Mouse (Mus musculus): Measurements from ENCODE around the gene Slc7a4. TPM values are rescaled to one million over a fixed set of nuclear protein-coding genes. Genes with fewer than 3 reads are reported as not detected.

The Slc7a4 gene
- total RNA-seq, 4 experiments from 2014 or later, result 0.19 to 0.40 TPM; not detected in 2

Other genes with a start within 250 kb of the Slc7a4 start
- gene Snap29, start 177.2 kb downstream of the Slc7a4 start, total RNA-seq (2022), result 10 to 100 TPM; 17.1 to 21.0 (median 18.9) TPM
- gene Pi4ka, start 176.9 kb downstream of the Slc7a4 start, total RNA-seq (2022), result 10 to 100 TPM; 21.0 to 24.0 (median 22.1) TPM
- gene Crkl, start 131.2 kb downstream of the Slc7a4 start, total RNA-seq (2022), result 10 to 100 TPM; 20.9 to 29.2 (median 22.4) TPM
- gene Aifm3, start 93.6 kb downstream of the Slc7a4 start, total RNA-seq (2022), result under 1 TPM; 0.12 to 0.70 (median 0.28) TPM
- 10 to 100 TPM; 20.3 to 26.1 (median 23.5) TPM for gene Lztr1, start 74.5 kb downstream of the Slc7a4 start, total RNA-seq (2022)
- gene Thap7, start 52.1 kb downstream of the Slc7a4 start, total RNA-seq (2022), result 10 to 100 TPM; 13.7 to 16.0 (median 15.1) TPM
- gene Lrrc74b, start 22.0 kb downstream of the Slc7a4 start, total RNA-seq (2022), result 1 to 10 TPM in 3 of 4 experiments, under 1 TPM in 1; 0.85 to 1.9 (median 1.8) TPM
- 10 to 100 TPM in 3 of 4 experiments, 1 to 10 TPM in 1; 9.0 to 12.5 (median 11.3) TPM for gene P2rx6, start 21.3 kb downstream of the Slc7a4 start, total RNA-seq (2022)
- gene Smpd4, start 36.1 kb upstream of the Slc7a4 start, total RNA-seq (2022), result 10 to 100 TPM in 3 of 4 experiments, 1 to 10 TPM in 1; 8.8 to 13.8 (median 12.1) TPM
- under 1 TPM in 2 of 4 experiments, not detected in 2; 0.41 to 0.81 TPM for gene Ccdc74a, start 63.3 kb upstream of the Slc7a4 start, total RNA-seq (2022)
- gene Med15, start 149.7 kb upstream of the Slc7a4 start, total RNA-seq (2022), result 10 to 100 TPM; 11.7 to 16.7 (median 14.4) TPM
- 10 to 100 TPM; 20.1 to 30.6 (median 25.4) TPM for gene Klhl22, start 176.4 kb upstream of the Slc7a4 start, total RNA-seq (2022)
- gene Scarf2, start 214.1 kb upstream of the Slc7a4 start, total RNA-seq (2022), result 1 to 10 TPM; 1.1 to 3.3 (median 2.4) TPM
- not detected for gene B830017H08Rik, start 249.9 kb upstream of the Slc7a4 start, total RNA-seq (2022)

Data from gastrocnemius, adult 8-10 months (tissue).